Mouse (Mus musculus): ENCODE data around the gene Ccdc107. TPM values are rescaled to one million over a fixed set of nuclear protein-coding genes. Genes with fewer than 3 reads are reported as not detected.
"Not testable (repeated sequence)": the region's sequence is repeated elsewhere in the genome, so short reads cannot be mapped to it uniquely, and the experiment has no call there.

Ccdc107 gene
- polyA plus RNA-seq, 1 experiment from 2014 or later, result 42.8 TPM

GRCm38 (mm10) chr4:43483535-43484091, 9.1 kb upstream of the Ccdc107 start, which contains the start of gene Sit1:
Gene Sit1 (minus strand): TSS chr4:43483734.
- POLR2A ChIA-PET, result no interaction called here
- no peak for ATAC-seq
- in situ Hi-C loops (cut with MboI; ENCODE audit: low pct_unique_long_range_greater_than_20kb), result no loop called here
- no peak for TF ChIP-seq CTCF (IDR thresholded peaks at IDR 0.05)
- H3K27me3 ChIP-seq, result no peaks in the 10 kb centered on the region
- CTCF ChIA-PET, result no interaction called here
- DNase-seq (ENCODE audit: low read depth, low spot score), result no peak

DNA sequence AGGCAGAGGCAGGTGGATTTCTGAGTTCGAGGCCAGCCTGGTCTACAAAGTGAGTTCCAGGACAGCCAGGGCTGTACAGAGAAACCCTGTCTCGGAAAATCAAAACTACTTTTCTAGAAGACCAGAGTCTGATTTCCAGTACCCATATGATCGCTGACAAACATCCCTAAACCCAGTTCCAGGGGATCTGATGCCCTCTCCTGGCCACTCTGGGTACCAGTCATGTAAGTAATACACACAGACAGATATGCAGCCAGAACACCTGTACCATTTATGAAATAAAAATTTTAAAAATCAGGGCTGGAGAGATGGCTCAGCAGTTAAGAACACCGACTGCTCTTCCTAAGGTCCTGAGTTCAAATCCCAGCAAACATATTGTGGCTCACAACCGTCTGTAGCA, 7.0 kb upstream of the Ccdc107 start:
- POLR2A ChIA-PET; ATAC-seq; CTCF ChIA-PET; H3K27me3 ChIP-seq; in situ Hi-C loops (cut with MboI; ENCODE audit: low pct_unique_long_range_greater_than_20kb); DNase-seq (ENCODE audit: low read depth, low spot score): not testable (repeated sequence)

GRCm38 (mm10) chr4:43489611-43490010, 3.1 kb upstream of the Ccdc107 start:
- CTCF ChIA-PET, result no interaction called here
- in situ Hi-C loops (cut with MboI; ENCODE audit: low pct_unique_long_range_greater_than_20kb), result no loop called here
- DNase-seq (ENCODE audit: low read depth, low spot score), result no peak
- POLR2A ChIA-PET, result no interaction called here
- no peaks in the 10 kb centered on the region for H3K27me3 ChIP-seq
- ATAC-seq, result no peak
- no peak for TF ChIP-seq CTCF (IDR thresholded peaks at IDR 0.05)

DNA sequence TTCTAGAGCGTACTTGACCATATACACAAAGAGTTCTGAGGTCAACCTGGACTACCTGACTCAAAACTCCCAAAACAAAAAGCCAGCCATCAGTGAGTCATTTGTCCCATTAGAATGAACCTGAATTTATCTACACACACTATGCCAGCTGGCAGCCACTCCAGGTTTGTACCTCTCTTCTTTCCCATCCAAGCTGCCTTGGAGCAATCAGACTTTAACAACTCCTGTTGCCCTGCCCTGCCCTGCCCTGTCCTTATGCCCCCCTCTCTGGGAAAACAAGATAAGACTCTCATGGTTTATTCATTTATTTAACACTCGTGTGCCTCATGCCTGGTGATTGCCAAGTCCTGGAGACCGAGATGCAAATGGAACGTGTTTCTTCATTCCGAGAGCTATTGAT, 1.9 kb upstream of the Ccdc107 start:
- CTCF ChIA-PET, result interaction anchor here (0.5 kb wide), 1 partner anchor 11 kb away, joined by 3 read pairs; no protein-coding TSS in a partner anchor
- ATAC-seq (no peak), DNase-seq (ENCODE audit: low read depth, low spot score) (no peak)
- H3K27me3 ChIP-seq, result no peaks in the 10 kb centered on the region
- POLR2A ChIA-PET, result no interaction called here
- no peak for TF ChIP-seq CTCF (IDR thresholded peaks at IDR 0.05)
- in situ Hi-C loops (cut with MboI; ENCODE audit: low pct_unique_long_range_greater_than_20kb), result no loop called here

DNA sequence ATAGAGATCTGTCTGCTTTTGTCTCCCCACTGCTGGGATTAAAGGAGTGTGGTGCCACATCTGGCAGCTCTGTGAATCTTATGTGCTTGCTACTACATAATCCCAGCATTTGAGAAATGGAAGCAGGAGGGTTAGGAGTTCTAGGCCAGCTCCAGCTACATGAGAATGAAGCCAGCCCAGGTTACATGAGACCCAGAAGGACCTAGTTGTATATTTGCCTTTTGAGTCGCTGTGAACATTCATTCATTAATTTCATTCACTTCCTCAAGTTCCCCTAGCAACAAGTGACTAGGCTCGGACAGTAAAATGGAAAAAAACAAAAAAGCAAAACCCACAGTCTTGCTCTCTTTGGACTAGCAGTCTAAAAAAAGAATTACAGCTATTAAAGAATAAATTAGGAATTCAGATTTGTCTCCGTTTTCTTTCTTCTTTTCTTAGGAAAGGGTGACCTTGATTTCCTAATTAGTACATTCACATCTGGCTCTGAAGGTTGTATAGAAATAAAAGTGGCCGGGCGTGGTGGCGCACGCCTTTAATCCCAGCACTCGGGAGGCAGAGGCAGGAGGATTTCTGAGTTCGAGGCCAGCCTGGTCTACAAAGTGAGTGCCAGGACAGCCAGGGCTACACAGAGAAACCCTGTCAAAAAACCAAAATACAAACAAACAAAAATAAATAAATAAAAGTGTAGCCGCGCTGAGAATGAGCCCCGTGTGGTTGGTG, 439 bp upstream of the Ccdc107 start:
- CTCF ChIA-PET, result interaction anchor here (1.2 to 1.8 kb wide), 3 partner anchors 13 to 70 kb away, joined by 3 to 5 read pairs (median 3); partner anchors contain the start of genes Creb3 and Tln1
- no peaks in the 10 kb centered on the region for H3K27me3 ChIP-seq
- in situ Hi-C loops (cut with MboI; ENCODE audit: low pct_unique_long_range_greater_than_20kb), result no loop called here
- POLR2A ChIA-PET, result interaction anchor here (0.6 kb wide), 1 partner anchor 510 kb away, joined by 3 read pairs; no protein-coding TSS in a partner anchor
- TF ChIP-seq CTCF (IDR thresholded peaks at IDR 0.05), result no peak
- ATAC-seq (no peak), DNase-seq (ENCODE audit: low read depth, low spot score) (no peak)

GRCm38 (mm10) chr4:43493186-43493845, 616 bp downstream of the Ccdc107 start:
- no peaks in the 10 kb centered on the region for H3K27me3 ChIP-seq
- in situ Hi-C loops (cut with MboI; ENCODE audit: low pct_unique_long_range_greater_than_20kb), result no loop called here
- ChIA-PET CTCF (interaction anchor here (1.2 to 1.8 kb wide), 3 partner anchors 14 to 69 kb away, joined by 3 to 5 read pairs (median 3); partner anchors contain the start of genes Creb3 and Tln1), POLR2A (interaction anchor here (0.6 to 1.0 kb wide), 5 partner anchors 13 to 511 kb away, joined by 3 to 6 read pairs (median 3); partner anchors contain the start of gene Car9)
- TF ChIP-seq CTCF (IDR thresholded peaks at IDR 0.05), result no peak
- DNase-seq (ENCODE audit: low read depth, low spot score) (peak; percentile 85), ATAC-seq (peak; percentile 53)

DNA sequence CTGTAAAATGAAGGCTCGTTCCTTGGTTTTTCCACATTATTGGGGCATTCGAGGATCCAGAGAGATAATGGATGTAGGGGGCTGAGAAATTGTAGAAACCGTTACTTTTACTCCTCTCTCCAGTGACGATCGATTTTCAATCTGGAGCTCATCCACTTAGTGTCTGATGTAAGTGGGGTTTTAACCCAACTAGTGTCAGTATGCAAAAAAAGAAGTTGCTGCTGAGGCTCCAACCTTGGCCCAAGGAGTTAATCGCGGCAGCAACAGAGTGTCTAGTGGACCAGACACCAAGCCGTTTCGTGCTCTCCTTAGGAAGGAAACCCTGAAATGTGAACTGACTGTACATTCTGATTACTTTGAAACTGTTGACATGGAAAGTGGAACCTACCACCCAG, 1.1 kb downstream of the Ccdc107 start:
- in situ Hi-C loops (cut with MboI; ENCODE audit: low pct_unique_long_range_greater_than_20kb), result no loop called here

GRCm38 (mm10) chr4:43496587-43496986, 3.9 kb downstream of the Ccdc107 start:
- DNase-seq (ENCODE audit: low read depth, low spot score) (no peak), ATAC-seq (no peak)
- TF ChIP-seq CTCF (IDR thresholded peaks at IDR 0.05), result no peak
- ChIA-PET POLR2A (interaction anchor here (1.0 kb wide), 1 partner anchor 23 kb away, joined by 3 read pairs; no protein-coding TSS in a partner anchor), CTCF (no interaction called here)
- in situ Hi-C loops (cut with MboI; ENCODE audit: low pct_unique_long_range_greater_than_20kb), result no loop called here
- H3K27me3 ChIP-seq, result no peaks in the 10 kb centered on the region

More for the DNA sequence above, 1.1 kb downstream of the Ccdc107 start:
- no peak for DNase-seq (ENCODE audit: low read depth, low spot score)
- ChIA-PET POLR2A (interaction anchor here (0.6 to 1.0 kb wide), 3 partner anchors 13 to 85 kb away, joined by 3 to 4 read pairs (median 3); partner anchors contain the start of gene Car9), CTCF (no interaction called here)
- no peak for TF ChIP-seq CTCF (IDR thresholded peaks at IDR 0.05)
- ATAC-seq, result no peak
- H3K27me3 ChIP-seq, result no peaks in the 10 kb centered on the region

GRCm38 (mm10) chr4:43497405-43497804, 4.7 kb downstream of the Ccdc107 start:
- ATAC-seq (no peak), DNase-seq (ENCODE audit: low read depth, low spot score) (no peak)
- in situ Hi-C loops (cut with MboI; ENCODE audit: low pct_unique_long_range_greater_than_20kb), result no loop called here
- POLR2A ChIA-PET, result interaction anchor here (1.0 kb wide), 1 partner anchor 22 kb away, joined by 3 read pairs; no protein-coding TSS in a partner anchor
- TF ChIP-seq CTCF (IDR thresholded peaks at IDR 0.05), result no peak
- no peaks in the 10 kb centered on the region for H3K27me3 ChIP-seq
- CTCF ChIA-PET, result interaction anchor here (1.3 kb wide), 1 partner anchor 68 kb away, joined by 4 read pairs; no protein-coding TSS in a partner anchor

DNA sequence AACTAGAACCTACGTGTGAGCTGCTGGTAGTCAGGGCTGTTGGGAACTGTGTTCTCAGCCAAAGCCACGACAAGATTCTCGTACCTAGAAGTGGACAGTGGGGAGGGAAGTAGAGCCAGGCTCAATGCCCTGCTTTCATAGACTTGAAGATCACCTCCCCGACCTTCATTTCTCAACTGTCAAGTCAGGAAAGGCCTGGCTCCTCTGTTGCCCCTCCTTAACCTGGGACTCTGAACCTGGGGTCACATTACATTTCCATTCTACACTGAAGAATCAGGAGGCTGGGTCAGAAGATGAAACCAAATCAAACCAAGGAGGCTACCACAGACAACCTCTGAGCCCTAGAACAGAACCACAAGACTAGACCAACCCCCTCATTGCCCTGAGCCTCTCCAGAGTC, 5.2 kb downstream of the Ccdc107 start:
- ChIA-PET POLR2A (interaction anchor here (1.0 kb wide), 1 partner anchor 81 kb away, joined by 3 read pairs; no protein-coding TSS in a partner anchor), CTCF (interaction anchor here (1.3 kb wide), 1 partner anchor 67 kb away, joined by 4 read pairs; no protein-coding TSS in a partner anchor)
- DNase-seq (ENCODE audit: low read depth, low spot score), result no peak
- TF ChIP-seq CTCF (IDR thresholded peaks at IDR 0.05), result no peak
- in situ Hi-C loops (cut with MboI; ENCODE audit: low pct_unique_long_range_greater_than_20kb), result no loop called here
- ATAC-seq, result no peak
- no peaks in the 10 kb centered on the region for H3K27me3 ChIP-seq
